Mouse (Mus musculus) liver, embryonic 14.5 days (tissue): Measurements from ENCODE around the gene Mrgprf. TPM values are rescaled to one million over a fixed set of nuclear protein-coding genes. Genes with fewer than 3 reads are reported as not detected.
A peak's percentile ranks its signal among the peaks of the same experiment; 100 is the strongest.

ENCODE experiments used
- ATAC-seq: fragments of 200-750 bp; cut with Nextera tagmentation; 2 replicates; pipeline ENCODE4 v1.8.0; 2017; ENCODE audit warnings: moderate number of reproducible peaks, mild to moderate bottlenecking, moderate library complexity; ENCODE audit not compliant: insufficient read depth
- DNase-seq, 3 experiments: peaks; one replicate each; pipeline ENCODE4 v3.0.0-alpha.2; 2012 to 2013; ENCODE audit warnings: low read depth in 3 of 3, low spot score in 3 of 3
- H3K27ac ChIP-seq: fragments of 300-500 bp; sonication (generic); 2 replicates; pipeline ENCODE4 v1.5.1; 2014; ENCODE audit warnings: moderate library complexity, mild to moderate bottlenecking, control low read depth, inconsistent platforms
- H3K27me3 ChIP-seq: fragments of 300-500 bp; sonication (generic); 2 replicates; pipeline ENCODE4 v1.6.1; 2014; ENCODE audit warnings: mild to moderate bottlenecking, low read length, moderate library complexity; ENCODE audit not compliant: control insufficient read depth, insufficient read depth
- H3K36me3 ChIP-seq: fragments of 300-500 bp; sonication (generic); replicated peaks from 2 replicates; pipeline ENCODE4 v1.6.1; 2014; ENCODE audit warnings: low read depth; ENCODE audit not compliant: control insufficient read depth, insufficient read depth
- H3K4me1 ChIP-seq, 2 experiments: fragments of 200-500 bp in 1 of 2; fragments of 300-500 bp in 1 of 2; sonication (generic) in 1 of 2; replicated peaks; 2 replicates each; pipeline ENCODE4 v1.6.1; 2012 to 2014; ENCODE audit warnings: antibody characterized with exemption in 1 of 2, inconsistent platforms in 1 of 2, low read length in 1 of 2; ENCODE audit not compliant: control insufficient read depth in 2 of 2, insufficient read depth in 2 of 2
- H3K4me2 ChIP-seq: fragments of 300-500 bp; sonication (generic); 2 replicates; pipeline ENCODE4 v1.6.1; 2014; ENCODE audit warnings: low read depth, mild to moderate bottlenecking, control low read depth, moderate library complexity
- H3K4me3 ChIP-seq, 2 experiments: fragments of 200-500 bp in 1 of 2; fragments of 300-500 bp in 1 of 2; sonication (generic) in 1 of 2; 2 replicates each; pipeline ENCODE4 v1.5.1; 2012 to 2014; ENCODE audit warnings: low read depth in 2 of 2, low read length in 2 of 2, mild to moderate bottlenecking in 2 of 2, control low read depth in 1 of 2, inconsistent platforms in 1 of 2, moderate library complexity in 1 of 2; ENCODE audit not compliant: insufficient read depth in 1 of 2
- H3K9ac ChIP-seq: fragments of 300-500 bp; sonication (generic); replicated peaks from 2 replicates; pipeline ENCODE4 v1.6.1; 2014; ENCODE audit warnings: mild to moderate bottlenecking, control low read depth, moderate library complexity
- H3K9me3 ChIP-seq: fragments of 300-500 bp; sonication (generic); 2 replicates; pipeline ENCODE4 v1.6.1; 2016; ENCODE audit warnings: low read length, mixed read lengths; ENCODE audit not compliant: control insufficient read depth
- CTCF ChIP-seq: IDR thresholded peaks from 2 replicates; pipeline ENCODE4 v1.5.1; 2016; ENCODE audit warnings: antibody characterized with exemption, low read depth, control low read depth
- EP300 ChIP-seq: IDR thresholded peaks from 2 replicates; pipeline ENCODE4 v1.6.1; 2016; ENCODE audit warnings: antibody characterized with exemption, low read depth
- WGBS: fragments of 180-500 bp; shearing (Covaris S2); extraction: QIAGEN DNeasy Blood & Tissue Kit; methylation state at CpG from one replicate; pipeline ENCODE4 v1.1.7; 2014; ENCODE audit not compliant: insufficient replicate concordance; 5-methylcytosine and 5-hydroxymethylcytosine counted together
- polyA plus RNA-seq, 2 experiments: library from polyadenylated mRNA; depleted of rRNA in 1 of 2; stranded (reverse) in 1 of 2; unstranded in 1 of 2; fragments of >200 nt; fragmentation: Nextera tagmentation in 1 of 2; extraction: Ambion mirVana in 1 of 2; gene quantifications; 2 replicates each; pipeline versions ENCODE4 v1.2.1 to v1.2.3; 2012 to 2014

Gene Mrgprf
- polyA plus RNA-seq, 2 experiments, result 0.02 TPM; not detected in 1

DNA sequence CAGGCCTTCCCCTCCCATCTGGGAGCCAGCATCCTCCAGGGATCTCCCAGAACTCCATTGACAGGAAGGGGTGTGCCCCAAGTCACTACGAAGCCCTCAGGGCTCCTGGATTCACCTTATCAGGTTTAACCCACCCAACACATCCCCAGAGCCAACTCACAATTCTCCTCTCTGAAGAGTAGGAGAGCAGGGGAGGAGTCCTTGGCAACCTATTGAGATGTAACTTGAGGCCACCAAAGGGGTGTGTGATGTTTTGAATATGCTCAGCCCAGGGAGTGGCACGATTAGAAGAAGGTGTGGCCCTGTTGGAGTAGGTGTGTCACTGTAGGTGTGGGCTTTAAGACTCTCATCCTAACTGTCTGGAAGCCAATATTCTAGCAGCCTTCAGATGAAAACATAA is 25.1 kb downstream of the Mrgprf start:
- ATAC-seq (0 out of 2 replicates have a peak, but pooled peaks have one; percentile 28), DNase-seq (peak in 1 of 3 experiments; percentile 24)
- Histone ChIP-seq H3K4me2 (no peak overlapping the region), H3K36me3 (no peaks in the 10 kb centered on the region), H3K4me1 (no peaks in the 10 kb centered on the region), H3K27me3 (no peaks in the 10 kb centered on the region), H3K27ac (no peak overlapping the region), H3K4me3 (no peak overlapping the region), H3K9me3 (no peaks in the 10 kb centered on the region), H3K9ac (no peak overlapping the region)
- WGBS, result 18% methylated on average over 2 of the region's 2 CpGs
- no peak for TF ChIP-seq EP300
- no peak for TF ChIP-seq CTCF

- TF ChIP-seq EP300 (no peak), CTCF (no peak)
- Histone ChIP-seq H3K4me2 (no peak overlapping the region), H3K9ac (no peak overlapping the region), H3K27ac (no peak overlapping the region), H3K27me3 (no peaks in the 10 kb centered on the region), H3K4me1 (no peaks in the 10 kb centered on the region), H3K9me3 (no peaks in the 10 kb centered on the region), H3K36me3 (no peaks in the 10 kb centered on the region), H3K4me3 (no peak overlapping the region)
- 54% methylated on average over 2 of the region's 2 CpGs for WGBS
- no peak for ATAC-seq
- DNase-seq, result no peak
Measured at GRCm38 (mm10) chr7:145329982-145330381, 29.4 kb downstream of the Mrgprf start.

GRCm38 (mm10) chr7:145330641-145331040 is 30.0 kb downstream of the Mrgprf start:
- no peaks in the 10 kb centered on the region for H3K27me3 ChIP-seq
- no peak overlapping the region for H3K9ac ChIP-seq
- no peaks in the 10 kb centered on the region for H3K36me3 ChIP-seq
- H3K4me3 ChIP-seq, result no peak overlapping the region
- no peaks in the 10 kb centered on the region for H3K4me1 ChIP-seq
- DNase-seq (no peak), ATAC-seq (no peak)
- TF ChIP-seq EP300 (no peak), CTCF (0 out of 2 replicates have a peak, but pooled peaks have one; percentile 13)
- no peak overlapping the region for H3K27ac ChIP-seq
- 55% methylated on average over 2 of the region's 2 CpGs for WGBS
- H3K9me3 ChIP-seq, result no peaks in the 10 kb centered on the region
- no peak overlapping the region for H3K4me2 ChIP-seq

GRCm38 (mm10) chr7:145332376-145333041 is 31.9 kb downstream of the Mrgprf start:
- DNase-seq, result no peak
- Histone ChIP-seq H3K4me3 (no peak overlapping the region), H3K4me2 (no peak overlapping the region), H3K9me3 (no peaks in the 10 kb centered on the region), H3K27ac (no peak overlapping the region), H3K36me3 (no peaks in the 10 kb centered on the region), H3K4me1 (no peaks in the 10 kb centered on the region), H3K27me3 (no peaks in the 10 kb centered on the region), H3K9ac (no peak overlapping the region)
- WGBS, result 48% methylated on average over 1 of the region's 1 CpGs
- no peak for ATAC-seq
- TF ChIP-seq CTCF (no peak), EP300 (no peak)

- no peak for TF ChIP-seq CTCF
- TF ChIP-seq EP300, result no peak
- Histone ChIP-seq H3K4me1 (no peaks in the 10 kb centered on the region), H3K9ac (no peak overlapping the region), H3K4me3 (no peak overlapping the region), H3K27me3 (no peaks in the 10 kb centered on the region), H3K27ac (no peak overlapping the region), H3K9me3 (no peaks in the 10 kb centered on the region), H3K4me2 (no peak overlapping the region), H3K36me3 (no peaks in the 10 kb centered on the region)
- 61% methylated on average over 6 of the region's 6 CpGs for WGBS
- no peak for ATAC-seq
- DNase-seq, result no peak
Measured at GRCm38 (mm10) chr7:145333936-145334335, 33.3 kb downstream of the Mrgprf start.
